ENCODE assay signal across 25 mouse cellular contexts in genomic region chr7:79828341-79828740, GRCm38 (mm10). TPM values are rescaled to one million over a fixed set of nuclear protein-coding genes. Genes with fewer than 3 reads are reported as not detected.
"Had no signal": no experiment of that assay in that cellular context is flagged by ENCODE, and none has a peak within 500 bp of the region (broad histone marks: within the 10 kb centered on the region; RNA-seq: fewer than 3 reads in every experiment).

No protein-coding gene starts in this region.

- H3K9me3 ChIP-seq: limb, embryonic 15.5 days; liver, embryonic 13.5 days; midbrain, embryonic 10.5 days; midbrain, embryonic 13.5 days had no signal

- H3K4me2 ChIP-seq: limb, embryonic 12.5 days; limb, embryonic 15.5 days; liver, embryonic 13.5 days; midbrain, embryonic 13.5 days had no signal

- H3K4me3 ChIP-seq: left cerebral cortex, adult 2 months; limb, embryonic 12.5 days; limb, embryonic 15.5 days; liver, embryonic 13.5 days; megakaryocyte, embryonic 14.5 days; midbrain, embryonic 10.5 days; midbrain, embryonic 13.5 days had no signal

- H3K27me3 ChIP-seq: limb, embryonic 12.5 days; limb, embryonic 15.5 days; liver, embryonic 13.5 days; midbrain, embryonic 13.5 days had no signal

- H3K36me3 ChIP-seq: midbrain, embryonic 10.5 days; midbrain, embryonic 13.5 days had no signal

- ATAC-seq: intestine, postnatal 0 days; midbrain, embryonic 13.5 days had no signal

- H3K4me1 ChIP-seq: limb, embryonic 12.5 days; liver, embryonic 13.5 days; megakaryocyte, embryonic 14.5 days; midbrain, embryonic 10.5 days; midbrain, embryonic 13.5 days had no signal

- DNase-seq: layer of hippocampus, postnatal 36 days; liver, embryonic 13.5 days; lung, adult 2 months; right cerebral cortex, adult 18-20 months; right cerebral cortex, postnatal 14 days; right cerebral cortex, postnatal 4 days; thymus, adult 2 months; thymus, postnatal 14 days; thymus, postnatal 4 days had no signal

- H3K9ac ChIP-seq: limb, embryonic 12.5 days; limb, embryonic 15.5 days; liver, embryonic 13.5 days; midbrain, embryonic 13.5 days had no signal

- H3K27ac ChIP-seq: left cerebral cortex, adult 2 months; limb, embryonic 12.5 days; limb, embryonic 15.5 days; liver, embryonic 13.5 days; macrophage; midbrain, embryonic 10.5 days; midbrain, embryonic 13.5 days; stomach, postnatal 0 days had no signal

RNA-seq across cellular contexts. Expression of gene Mesp2, which starts 17.8 kb away (rescaled TPM):
- polyA plus RNA-seq: macrophage had no signal

RNA-seq across cellular contexts. Expression of gene Mesp1, which starts 34.8 kb away (rescaled TPM):
- total RNA-seq: layer of hippocampus, adult 8-10 months; left cerebral cortex, postnatal 36 days had no signal
- polyA plus RNA-seq: limb, embryonic 12.5 days; liver, embryonic 13.5 days; liver, embryonic 16.5 days; lung, embryonic 16.5 days; macrophage; midbrain, embryonic 13.5 days; neural tube, embryonic 11.5 days; neural tube, embryonic 14.5 days; stomach, embryonic 14.5 days; stomach, postnatal 0 days had no signal
